Mouse (Mus musculus) gastrocnemius, adult 18-20 months (tissue): Measurements from ENCODE around the gene Cnih3. TPM values are rescaled to one million over a fixed set of nuclear protein-coding genes. Genes with fewer than 3 reads are reported as not detected.
A peak's percentile ranks its signal among the peaks of the same experiment; 100 is the strongest.

Source experiments
- DNase-seq: peaks from one replicate; pipeline ENCODE4 v3.0.0; 2021; ENCODE audit warnings: low spot score
- total RNA-seq, 2 experiments: library from RNA; stranded (reverse); gene quantifications; 2 replicates each; pipeline ENCODE4 v1.2.3; 2021

Cnih3 gene
- total RNA-seq, 2 experiments from 2014 or later, result not detected

DNA sequence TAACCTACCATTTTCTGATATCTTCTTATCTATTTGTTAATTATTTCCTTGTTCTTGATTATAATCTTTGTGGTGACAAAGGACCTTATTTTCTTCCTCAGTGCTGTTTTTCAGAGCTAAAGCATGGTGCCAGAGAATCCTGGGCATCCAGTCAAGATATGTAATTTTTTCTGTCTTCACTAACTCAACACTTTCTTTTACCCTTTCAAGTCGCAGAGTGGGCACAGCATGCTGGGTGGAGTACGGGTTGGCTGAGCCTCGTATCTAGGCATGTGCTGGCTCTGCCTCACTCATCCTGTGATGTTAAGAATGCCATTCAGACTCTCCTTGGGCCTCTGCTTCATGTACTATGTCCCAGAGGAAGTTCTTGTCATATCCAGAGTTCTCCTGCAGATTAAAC, 46.8 kb downstream of the Cnih3 start:
- no peak for DNase-seq

DNA sequence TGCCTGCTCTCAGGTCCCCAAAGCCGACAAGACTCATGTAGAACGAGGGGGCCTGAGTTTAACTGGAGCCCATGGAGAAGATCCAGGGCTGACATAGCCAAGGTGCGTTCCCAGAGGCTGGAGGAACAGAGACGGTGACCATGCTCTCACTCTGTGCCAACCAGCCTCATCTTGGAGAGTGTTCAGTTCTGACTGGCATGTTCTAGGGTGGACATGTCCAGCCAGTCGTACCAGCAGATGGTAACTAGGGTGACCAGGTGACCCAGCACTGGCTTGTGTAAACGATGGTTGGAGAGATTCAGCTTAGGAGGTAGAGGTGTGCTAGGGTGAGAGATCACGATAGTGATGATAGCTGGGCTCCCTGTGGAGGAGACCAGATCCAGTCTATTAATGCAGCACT, 50.6 kb downstream of the Cnih3 start:
- DNase-seq, result no peak

DNA sequence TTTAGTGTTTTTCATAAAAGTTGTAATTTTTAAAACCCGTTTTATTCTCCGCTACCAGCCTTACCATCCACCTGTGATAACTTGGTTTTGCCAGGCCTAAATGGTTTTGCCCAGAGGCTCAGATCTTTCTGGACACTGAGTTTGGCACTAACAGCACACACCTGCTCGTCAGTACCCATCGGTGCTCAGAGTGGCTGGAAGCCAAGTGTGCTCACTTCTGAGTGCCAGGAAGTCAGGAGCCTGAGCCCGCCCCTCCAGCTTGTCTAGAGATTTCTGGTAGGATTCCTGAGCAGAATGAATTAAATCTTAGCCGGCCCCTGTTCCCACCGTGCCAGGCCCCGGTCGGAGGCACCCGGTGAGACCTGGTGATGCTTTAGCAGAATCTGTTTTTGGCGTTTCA, 54.9 kb downstream of the Cnih3 start:
- no peak for DNase-seq

DNA sequence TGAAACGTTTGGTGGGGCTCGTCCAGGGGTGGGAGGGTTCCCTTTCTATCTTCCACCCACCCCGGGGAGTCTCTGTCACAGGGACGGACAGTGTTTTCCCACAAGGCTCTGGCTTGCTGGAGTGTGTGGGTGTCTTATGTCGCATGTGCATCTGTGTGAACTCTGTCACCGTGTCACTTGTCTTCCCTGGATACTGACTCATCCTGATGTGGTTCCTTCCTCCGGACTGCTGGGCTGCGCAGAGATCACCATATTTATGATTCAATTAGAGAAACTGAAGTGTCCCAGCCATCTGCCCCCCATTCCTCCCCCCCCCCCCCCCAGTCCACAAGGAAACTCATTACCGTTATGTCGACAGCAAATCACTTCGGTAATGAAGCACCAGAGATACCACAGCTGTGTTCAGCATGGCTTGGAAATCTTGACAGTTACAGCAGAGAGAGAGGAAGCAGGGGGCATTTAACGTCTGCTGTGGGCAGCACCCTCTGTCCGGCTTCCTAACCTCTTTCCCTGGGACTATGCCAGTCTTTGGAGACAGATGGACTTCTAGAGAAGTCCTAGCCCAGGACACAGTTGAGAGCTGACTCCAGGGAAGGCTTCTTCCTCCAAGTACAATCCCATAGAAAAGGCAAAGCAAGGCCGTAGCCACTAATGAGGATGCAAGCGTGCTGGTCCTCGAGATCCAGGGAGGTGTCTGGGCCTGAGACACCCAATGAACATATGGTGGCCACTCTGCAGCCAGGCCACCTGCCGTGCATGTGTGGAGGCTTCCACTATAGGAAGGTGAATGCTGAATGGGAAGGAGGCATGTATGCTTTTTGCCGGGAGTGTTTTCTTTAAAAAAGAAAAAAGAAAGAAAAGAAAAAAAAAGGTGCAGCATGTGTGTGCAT, 55.9 kb downstream of the Cnih3 start:
- no peak for DNase-seq

DNA sequence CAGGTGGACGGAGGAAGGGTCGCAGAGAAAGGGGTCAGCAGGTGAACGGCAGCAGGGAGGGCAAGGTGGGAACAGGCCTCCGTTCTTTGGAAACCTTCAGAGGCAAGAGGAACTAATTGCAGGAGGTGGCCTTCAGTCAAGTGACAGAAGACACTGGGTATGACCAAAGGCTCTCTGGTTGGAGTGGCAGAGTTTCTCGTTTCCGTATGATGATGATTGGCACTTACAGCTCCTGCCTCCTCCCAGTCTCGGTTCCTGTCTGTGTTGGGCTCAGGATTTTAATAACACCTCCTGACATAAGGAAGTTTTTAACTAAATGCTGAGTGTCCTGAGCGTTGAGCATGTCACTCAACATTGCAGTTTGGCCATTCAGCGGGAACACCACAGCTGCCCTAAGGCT, 57.3 kb downstream of the Cnih3 start:
- no peak for DNase-seq

DNA sequence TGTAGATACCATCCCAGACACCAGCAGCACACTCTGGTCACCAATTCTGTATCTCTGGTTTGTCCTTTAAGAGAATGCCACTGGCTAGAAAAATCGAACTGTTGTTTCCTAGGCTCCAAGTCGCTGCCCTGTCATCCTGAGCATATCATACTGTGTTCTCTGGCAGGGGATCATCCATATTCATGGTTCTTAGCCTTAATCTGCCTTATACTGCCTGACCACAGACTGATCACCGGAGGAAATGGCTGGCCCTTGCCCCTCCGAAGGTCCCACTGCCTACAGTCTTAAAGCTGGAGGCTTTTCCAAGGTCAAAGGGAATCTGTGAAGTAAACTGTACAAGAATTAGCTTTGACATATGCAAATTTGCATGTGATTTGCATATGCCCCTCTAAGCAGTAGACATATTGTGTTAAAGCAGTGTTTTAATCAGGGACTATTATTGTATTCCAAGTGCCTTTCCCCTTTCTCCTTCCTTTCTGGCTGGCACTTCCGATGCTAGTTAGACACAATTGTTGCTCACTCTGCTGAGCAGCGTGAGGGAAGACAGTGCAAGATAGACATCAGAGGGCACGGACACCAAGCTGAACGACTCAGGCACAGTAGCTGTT, 58.3 kb downstream of the Cnih3 start:
- DNase-seq, result no peak

DNA sequence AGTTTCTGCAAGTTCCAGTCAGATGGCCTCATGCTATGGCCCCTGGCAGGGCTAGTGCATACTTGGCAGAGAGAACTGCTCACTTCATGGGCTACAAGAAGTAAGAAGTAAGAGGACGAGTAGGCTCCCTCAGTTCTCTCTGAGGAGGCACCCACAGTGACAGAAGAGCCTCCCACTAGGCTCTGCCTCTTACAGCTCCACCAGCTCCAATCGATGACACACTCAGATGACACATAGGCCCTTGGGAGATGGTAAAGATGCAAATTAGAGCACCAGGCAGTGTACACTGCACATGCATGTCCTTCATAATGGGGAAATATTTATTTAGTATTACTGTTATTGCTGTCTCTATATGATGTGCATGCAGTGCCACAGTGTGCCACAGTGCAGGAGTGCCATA, 62.6 kb downstream of the Cnih3 start:
- DNase-seq, result no peak

DNA sequence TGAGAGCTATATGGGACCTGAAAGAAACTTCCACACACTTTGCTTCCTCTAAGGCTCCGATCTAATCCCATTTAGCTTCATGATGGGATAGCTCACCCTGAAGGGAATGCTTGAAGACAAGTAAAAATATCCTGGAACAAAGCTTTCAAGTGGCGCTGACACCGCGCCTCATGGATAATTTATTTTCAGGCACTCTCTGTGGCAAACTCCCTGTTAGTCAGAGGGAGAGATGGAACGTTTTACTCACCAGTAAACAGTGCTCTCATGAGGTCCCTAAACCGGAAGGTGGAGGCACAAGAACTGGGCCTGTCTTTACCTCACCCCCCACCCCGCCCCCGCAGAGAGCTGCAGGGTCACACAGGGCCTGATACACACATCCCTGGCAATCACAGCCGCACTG, 64.4 kb downstream of the Cnih3 start:
- no peak for DNase-seq

DNA sequence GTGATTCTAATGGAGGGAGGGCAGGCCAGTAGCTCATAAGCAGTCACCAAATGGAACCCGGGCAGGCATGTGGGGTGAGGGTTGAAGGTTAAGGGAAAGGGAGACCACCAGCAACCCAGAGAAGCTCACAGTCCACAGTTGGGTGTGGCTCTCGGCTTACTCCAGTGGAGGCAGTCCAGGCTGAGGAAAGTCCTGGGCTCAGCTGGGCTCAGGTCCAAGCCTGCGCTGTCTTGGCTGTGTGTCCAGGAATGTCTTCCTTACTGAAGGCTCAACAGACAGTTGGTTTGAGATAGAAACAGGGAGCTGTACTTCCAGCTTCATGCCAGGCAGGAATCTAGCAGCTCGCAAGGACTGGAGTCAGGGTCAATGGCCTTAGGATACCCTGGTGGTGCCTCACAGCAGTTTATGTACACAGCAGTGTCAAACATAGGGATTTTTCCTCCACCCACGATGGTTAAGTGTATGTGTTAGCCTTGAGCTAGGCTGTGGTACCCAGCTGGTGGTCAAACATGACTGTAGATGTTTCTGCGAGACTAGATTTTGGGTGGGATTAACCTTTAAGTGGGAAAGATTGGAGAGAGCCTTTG, 65.6 kb downstream of the Cnih3 start:
- peak; percentile 28 for DNase-seq

DNA sequence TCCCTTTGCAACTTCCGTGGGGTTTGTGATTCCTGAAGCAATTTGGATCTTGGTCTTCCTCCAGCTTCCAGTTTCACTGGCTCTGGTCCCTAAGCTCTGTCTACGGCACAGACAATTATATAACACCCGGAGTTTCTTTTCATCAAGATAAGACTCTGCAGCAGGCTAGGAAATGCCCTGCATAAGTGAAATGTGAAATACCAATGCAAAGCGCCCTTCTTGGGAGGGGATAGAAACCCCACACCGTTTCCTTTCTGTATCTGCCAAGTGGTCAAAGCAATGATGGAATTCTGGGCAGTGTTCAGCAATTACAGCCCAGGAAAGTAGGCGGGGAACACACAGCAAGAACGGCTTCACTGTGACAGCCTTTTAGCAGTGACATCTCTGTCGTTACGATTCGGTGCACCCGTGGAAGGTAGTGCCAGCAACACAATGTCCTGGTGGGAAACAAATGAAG, 67.7 kb downstream of the Cnih3 start:
- peak; percentile 5 for DNase-seq

DNA sequence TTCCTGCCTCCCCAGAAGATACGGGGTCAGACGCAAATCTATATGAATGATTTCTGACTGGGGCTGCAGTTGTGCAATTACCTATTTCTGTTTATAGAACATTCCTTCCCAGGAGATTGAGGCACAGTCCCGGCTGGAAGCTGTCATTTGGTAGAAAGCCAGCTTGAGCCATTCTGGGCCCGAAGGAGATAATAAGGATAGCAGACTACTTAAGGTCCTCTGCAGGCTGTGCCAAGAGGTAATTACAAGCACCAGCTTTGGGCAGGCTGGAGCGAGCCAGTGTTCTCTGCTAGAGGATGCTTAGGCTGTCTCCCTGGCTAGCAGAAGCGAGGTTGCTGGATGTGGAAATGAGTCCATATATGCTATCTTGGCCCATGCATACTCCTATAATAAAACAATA, 70.4 kb downstream of the Cnih3 start:
- DNase-seq, result no peak

DNA sequence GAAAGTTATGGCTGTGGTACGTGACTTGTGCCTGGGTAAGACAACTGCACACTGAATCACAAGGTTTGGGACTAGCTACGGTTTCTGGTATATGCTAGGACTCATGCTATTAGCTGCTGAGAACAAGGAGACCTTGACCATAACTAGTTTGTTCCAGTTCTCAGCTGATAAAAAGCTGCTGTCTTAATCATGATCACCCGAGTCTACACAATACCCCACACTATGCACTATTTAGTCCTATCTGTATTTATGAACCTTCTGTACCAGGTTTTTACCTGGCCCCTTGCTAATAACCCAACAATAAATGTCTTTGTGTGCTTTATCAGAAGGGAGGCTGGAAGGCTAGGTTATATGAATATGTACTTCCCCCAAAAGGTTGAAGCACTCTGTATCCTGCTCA, 72.5 kb downstream of the Cnih3 start:
- no peak for DNase-seq

DNA sequence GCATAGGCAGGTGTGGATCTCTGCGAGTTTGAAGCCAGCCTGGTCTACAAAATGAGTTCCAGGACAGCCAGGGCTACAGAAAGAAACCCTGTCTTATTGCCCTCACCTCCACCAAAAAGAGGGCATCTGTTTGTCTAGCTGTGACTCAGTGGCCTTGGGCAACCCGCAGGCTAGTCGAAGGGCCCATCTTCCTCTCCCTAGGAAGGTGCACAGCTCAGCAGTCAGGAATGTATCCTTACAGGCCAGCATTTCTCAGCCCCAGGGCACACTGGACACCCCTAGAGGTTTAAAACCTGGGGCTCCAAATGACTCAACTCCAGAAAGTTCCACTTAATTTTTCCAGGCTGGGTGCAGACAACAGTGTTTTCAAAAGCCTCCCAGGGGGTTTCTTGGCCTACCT, 73.0 kb downstream of the Cnih3 start:
- DNase-seq, result no peak

DNA sequence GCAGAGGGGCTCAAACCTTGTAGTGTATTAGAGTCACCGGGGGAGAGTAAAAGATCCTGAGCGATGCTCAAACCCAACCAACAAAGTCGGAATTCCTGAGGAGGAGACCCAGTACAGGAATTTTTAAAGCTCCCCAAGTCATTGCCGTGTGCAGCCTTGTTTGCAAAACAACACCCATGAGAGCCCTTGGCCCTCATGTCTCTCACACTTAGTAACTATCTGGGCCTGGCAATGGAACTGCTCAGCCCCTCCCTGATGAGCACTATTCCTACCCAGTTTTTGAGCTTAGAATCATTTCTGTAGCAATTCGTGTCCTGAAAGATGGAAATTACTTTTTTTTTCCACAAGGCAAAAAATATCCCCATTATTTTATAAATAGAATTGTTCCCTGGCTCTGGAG, 74.0 kb downstream of the Cnih3 start:
- no peak for DNase-seq

DNA sequence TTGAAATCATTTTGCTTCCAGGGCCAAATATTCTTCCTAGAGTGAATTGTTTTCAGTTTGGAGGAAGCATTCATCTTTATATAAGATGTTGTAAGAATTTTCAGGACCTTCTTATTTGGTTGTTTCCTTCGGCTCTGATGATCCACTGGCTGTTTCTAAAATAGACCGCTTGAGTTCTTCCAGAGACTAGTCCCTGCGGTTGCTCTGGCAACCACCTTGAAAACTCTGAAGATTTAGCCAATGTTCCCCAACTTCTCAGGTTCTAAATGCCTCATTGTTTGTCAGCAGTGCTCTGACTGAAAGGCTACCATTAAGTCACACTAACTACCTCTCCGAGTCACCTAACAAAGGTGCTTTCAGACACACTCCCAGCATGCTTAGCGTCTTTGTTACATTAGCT, 80.8 kb downstream of the Cnih3 start:
- no peak for DNase-seq

DNA sequence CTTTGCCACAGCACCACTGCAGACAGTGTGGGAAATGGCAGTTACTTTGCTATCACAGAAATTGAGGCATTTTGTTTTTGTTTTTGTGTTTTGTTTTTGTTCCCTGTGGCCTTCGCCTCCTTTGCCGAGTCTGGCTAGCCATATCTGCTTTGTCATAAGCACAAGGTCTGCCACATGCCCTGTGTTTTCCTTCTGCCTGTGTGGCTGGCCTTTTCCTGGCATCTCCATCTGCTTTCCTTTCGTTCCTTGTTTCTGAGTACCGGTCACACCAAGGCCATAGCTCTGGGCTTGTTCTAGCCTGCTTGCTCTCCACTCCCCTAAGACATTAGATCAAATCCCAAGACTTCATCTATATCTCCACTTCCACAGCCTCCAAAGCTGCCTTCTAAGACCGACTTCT, 83.0 kb downstream of the Cnih3 start:
- DNase-seq, result no peak

DNA sequence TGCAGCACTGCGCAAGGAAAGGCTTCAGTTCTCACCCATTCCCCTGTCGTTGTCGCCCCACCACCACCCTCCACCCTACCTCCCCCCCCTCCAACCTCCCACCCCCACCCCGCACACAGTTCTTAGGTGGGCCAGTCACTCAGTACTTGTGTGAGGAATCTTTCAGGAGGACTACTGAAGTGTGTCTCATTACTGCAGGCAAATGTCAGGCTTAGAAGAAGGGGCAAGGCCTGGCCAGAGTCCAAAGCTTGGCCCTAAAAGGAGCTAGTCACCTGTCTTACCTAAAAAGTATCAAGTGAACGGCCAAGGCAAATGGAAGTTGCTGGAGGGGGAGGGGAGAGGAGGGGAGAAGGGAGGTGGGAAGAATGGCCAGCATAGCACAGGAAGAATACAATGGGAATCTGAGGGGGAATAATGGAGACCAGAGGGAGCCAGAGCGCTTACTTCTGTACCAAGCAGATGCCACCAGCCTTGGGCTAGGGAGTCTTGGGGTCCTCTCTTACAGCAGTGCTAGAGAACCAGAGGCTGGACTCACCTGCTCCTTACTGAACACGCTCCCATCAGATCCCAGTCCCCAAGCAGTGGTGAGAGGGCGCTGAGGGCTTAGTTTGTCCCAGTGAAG, 88.7 kb downstream of the Cnih3 start:
- DNase-seq, result no peak

DNA sequence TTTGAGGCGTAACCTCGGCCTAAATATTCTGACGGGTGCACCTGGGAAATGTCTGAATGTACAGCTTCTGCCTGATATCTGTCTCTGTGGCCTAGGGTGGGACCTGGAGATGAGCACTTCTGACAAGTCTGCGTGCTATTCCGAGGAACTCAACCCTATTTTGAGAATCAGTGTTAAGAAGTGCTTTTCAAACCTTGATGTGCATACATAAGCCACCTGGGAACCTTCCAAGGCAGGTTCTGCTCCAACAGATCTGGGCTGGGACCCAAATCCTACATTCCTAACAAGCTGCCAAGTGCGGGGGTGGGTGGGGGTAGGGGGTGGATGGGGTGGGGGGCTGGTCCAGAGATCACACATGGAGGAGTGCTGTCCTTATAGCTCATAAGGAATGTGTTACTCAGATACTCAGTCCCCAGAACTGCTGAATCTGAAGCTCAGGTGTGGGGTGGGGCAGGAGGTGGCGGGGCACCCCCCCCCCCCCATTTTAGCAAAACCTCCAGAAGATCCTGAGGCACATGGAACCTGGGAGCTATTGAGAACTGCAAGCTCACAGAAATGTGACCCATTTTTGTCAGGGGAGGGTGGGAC, 89.3 kb downstream of the Cnih3 start:
- DNase-seq, result no peak

DNA sequence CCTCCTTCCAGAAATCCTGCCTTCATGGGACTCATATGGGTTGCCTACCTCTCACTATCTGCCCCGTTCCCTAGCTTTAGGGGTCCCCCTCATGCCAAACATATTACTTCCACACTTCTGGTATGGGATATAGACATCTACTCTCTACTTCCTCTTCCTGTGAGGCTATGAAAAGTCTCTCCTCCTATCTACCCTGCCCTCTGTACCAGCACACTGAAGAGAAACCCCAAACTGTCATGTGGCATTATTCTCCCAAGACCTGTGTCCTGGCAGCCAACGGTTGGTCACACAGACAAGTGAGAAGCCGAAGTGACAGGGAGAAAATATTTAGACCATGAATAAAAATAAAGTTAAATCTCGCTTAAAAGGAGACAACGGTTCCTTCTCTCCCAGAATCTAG, 92.6 kb downstream of the Cnih3 start:
- no peak for DNase-seq

DNA sequence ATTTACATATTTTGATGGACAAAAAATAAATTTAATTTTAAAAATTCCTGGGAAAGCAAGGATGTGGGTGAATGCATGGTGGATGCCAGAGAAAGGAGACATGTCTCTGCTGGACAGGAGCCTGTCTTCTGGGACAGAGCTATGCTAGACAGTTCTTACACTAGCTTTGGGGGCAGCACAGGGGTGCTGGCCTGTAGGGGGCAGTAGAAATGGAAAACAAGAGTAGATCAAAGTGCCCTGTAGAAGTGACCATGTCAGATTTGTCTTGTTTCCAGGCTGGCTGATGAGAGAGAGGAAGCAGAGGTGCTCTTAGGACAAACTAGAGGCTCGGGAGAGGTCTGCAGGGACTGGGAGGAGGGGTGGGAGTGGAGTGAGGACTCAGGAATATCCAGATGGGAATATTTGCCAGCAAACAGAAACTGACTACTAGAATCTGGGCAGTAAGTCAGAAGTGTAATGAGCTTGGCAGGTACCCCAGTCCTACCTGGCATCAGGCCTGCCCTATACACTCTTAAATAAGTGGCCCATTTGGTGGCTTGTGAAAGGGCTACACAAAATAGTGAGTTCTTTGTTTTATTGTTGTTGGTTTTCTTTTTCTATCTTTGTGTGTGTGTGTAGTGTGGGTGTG, 93.3 kb downstream of the Cnih3 start:
- DNase-seq, result peak; percentile 4

DNA sequence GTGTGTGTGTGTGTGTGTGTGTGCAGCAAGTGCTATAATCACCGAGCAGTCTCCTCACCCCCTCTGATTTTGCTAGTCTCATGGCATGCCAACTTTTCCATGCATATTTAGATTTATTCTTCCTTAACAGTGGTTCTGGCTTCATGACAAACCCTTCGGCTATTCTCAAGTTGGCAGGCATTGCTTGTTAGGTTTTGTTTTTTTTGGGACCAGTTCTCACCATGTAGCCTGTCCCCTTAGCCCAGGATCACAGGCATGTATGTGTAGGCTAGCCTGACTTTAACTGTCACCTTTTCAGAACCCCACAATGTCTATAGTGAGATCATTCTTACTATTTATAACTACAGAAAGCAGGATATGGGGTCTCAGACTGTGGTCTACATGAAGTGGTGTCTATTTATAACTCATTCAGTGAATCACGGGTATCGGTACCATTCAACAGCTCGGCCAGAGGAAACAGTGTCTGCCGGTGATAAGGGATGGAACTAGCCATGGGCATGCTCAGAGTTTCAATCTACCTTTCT, 94.2 kb downstream of the Cnih3 start:
- DNase-seq, result no peak
